Mouse (Mus musculus) CD4-positive, CD25-positive, alpha-beta regulatory T cell (primary cell): ENCODE measurements around the gene Tmem179b. TPM values are rescaled to one million over a fixed set of nuclear protein-coding genes. Genes with fewer than 3 reads are reported as not detected.

ENCODE experiments used
- polyA plus RNA-seq: library from polyadenylated mRNA; unstranded; fragments of 100-300 nt; shearing (Covaris generic); gene quantifications from one replicate; pipeline ENCODE4 v1.2.1, GENCODE M21; 2017

Tmem179b gene
- polyA plus RNA-seq, 1 experiment from 2014 or later, result 161 TPM

Other genes with a start within 250 kb of the Tmem179b start
- not detected for gene Slc22a8, start 183.2 kb downstream of the Tmem179b start, polyA plus RNA-seq
- not detected for gene Slc22a6, start 156.4 kb downstream of the Tmem179b start, polyA plus RNA-seq
- not detected for gene Chrm1, start 110.7 kb downstream of the Tmem179b start, polyA plus RNA-seq
- 136 TPM for gene Slc3a2, start 51.1 kb downstream of the Tmem179b start, polyA plus RNA-seq
- gene Wdr74, start 38.6 kb downstream of the Tmem179b start, polyA plus RNA-seq, result 83.3 TPM
- 1.5 TPM for gene 1700092M07Rik, start 33.7 kb downstream of the Tmem179b start, polyA plus RNA-seq
- gene Stx5a, start 33.1 kb downstream of the Tmem179b start, polyA plus RNA-seq, result 164 TPM
- 263 TPM for gene Nxf1, start 17.4 kb downstream of the Tmem179b start, polyA plus RNA-seq
- gene Tmem223, start 3.5 kb downstream of the Tmem179b start, polyA plus RNA-seq, result 104 TPM
- 18.0 TPM for gene Taf6l, start 11.9 kb upstream of the Tmem179b start, polyA plus RNA-seq
- gene Polr2g, start 24.1 kb upstream of the Tmem179b start, polyA plus RNA-seq, result 150 TPM
- 1.6 TPM for gene Zbtb3, start 28.1 kb upstream of the Tmem179b start, polyA plus RNA-seq
- 39.7 TPM for gene Ttc9c, start 44.9 kb upstream of the Tmem179b start, polyA plus RNA-seq
- 13.3 TPM for gene Hnrnpul2, start 45.5 kb upstream of the Tmem179b start, polyA plus RNA-seq
- gene AC129217.1, start 55.3 kb upstream of the Tmem179b start, polyA plus RNA-seq, result 1.7 TPM
- gene Bscl2, start 63.0 kb upstream of the Tmem179b start, polyA plus RNA-seq, result 86.8 TPM
- 0.13 TPM for gene Gng3, start 64.7 kb upstream of the Tmem179b start, polyA plus RNA-seq
- gene Lrrn4cl, start 76.3 kb upstream of the Tmem179b start, polyA plus RNA-seq, result 0.12 TPM
- gene Ubxn1, start 97.0 kb upstream of the Tmem179b start, polyA plus RNA-seq, result 169 TPM
- 77.7 TPM for gene Uqcc3, start 106.5 kb upstream of the Tmem179b start, polyA plus RNA-seq
- 85.0 TPM for gene Lbhd1, start 109.3 kb upstream of the Tmem179b start, polyA plus RNA-seq
- gene Gm49403, start 109.5 kb upstream of the Tmem179b start, polyA plus RNA-seq, result not detected
- gene 1810009A15Rik, start 114.4 kb upstream of the Tmem179b start, polyA plus RNA-seq, result 54.2 TPM
- not detected for gene Gm49416, start 114.5 kb upstream of the Tmem179b start, polyA plus RNA-seq
- 36.7 TPM for gene Ints5, start 118.5 kb upstream of the Tmem179b start, polyA plus RNA-seq
- 119 TPM for gene Ganab, start 123.6 kb upstream of the Tmem179b start, polyA plus RNA-seq
- gene B3gat3, start 145.9 kb upstream of the Tmem179b start, polyA plus RNA-seq, result 57.2 TPM
- gene Rom1, start 154.9 kb upstream of the Tmem179b start, polyA plus RNA-seq, result 7.8 TPM
- 86.7 TPM for gene Eml3, start 155.1 kb upstream of the Tmem179b start, polyA plus RNA-seq
- gene Mta2, start 167.4 kb upstream of the Tmem179b start, polyA plus RNA-seq, result 250 TPM
- 38.1 TPM for gene Tut1, start 179.4 kb upstream of the Tmem179b start, polyA plus RNA-seq
- gene Eef1g, start 192.6 kb upstream of the Tmem179b start, polyA plus RNA-seq, result 294 TPM
- 46.1 TPM for gene Ahnak, start 214.8 kb upstream of the Tmem179b start, polyA plus RNA-seq